Mouse (Mus musculus) MEL (cell line): ENCODE measurements around the gene Dse.

Source experiments
- E2F4 ChIP-seq: IDR thresholded peaks from 2 replicates; pipeline ENCODE4 v1.6.1; 2011; ENCODE audit warnings: low read depth, low read length, improper control_type of control experiment, borderline replicate concordance
- ZMIZ1 ChIP-seq: IDR thresholded peaks from 2 replicates; pipeline ENCODE4 v1.6.1; 2012; ENCODE audit warnings: low read depth, mild to moderate bottlenecking, inconsistent platforms, low read length, improper control_type of control experiment, moderate library complexity

DNA sequence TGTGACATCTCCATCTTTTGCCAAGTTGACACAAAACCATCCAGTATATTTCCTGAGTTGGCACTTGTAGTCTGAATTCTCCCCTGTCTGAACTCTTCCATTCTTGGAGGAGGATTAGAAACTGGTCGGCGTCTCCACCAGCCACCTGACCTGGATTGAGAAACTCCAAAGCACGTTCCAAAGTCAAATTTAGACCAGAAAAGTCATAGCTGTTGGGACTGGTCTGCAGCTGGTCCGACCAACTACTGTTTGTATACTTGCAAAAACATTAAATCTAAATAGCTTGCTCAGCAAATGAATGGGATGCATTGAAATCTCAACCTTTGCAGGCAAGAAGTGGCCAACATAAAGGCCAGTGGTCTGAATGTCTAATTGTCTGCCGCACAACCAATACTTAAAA is 29.1 kb upstream of the Dse start:
- TF ChIP-seq E2F4 (no peak), ZMIZ1 (no peak)
